Mouse (Mus musculus): Measurements from ENCODE around the gene Rad51ap2.

DNA sequence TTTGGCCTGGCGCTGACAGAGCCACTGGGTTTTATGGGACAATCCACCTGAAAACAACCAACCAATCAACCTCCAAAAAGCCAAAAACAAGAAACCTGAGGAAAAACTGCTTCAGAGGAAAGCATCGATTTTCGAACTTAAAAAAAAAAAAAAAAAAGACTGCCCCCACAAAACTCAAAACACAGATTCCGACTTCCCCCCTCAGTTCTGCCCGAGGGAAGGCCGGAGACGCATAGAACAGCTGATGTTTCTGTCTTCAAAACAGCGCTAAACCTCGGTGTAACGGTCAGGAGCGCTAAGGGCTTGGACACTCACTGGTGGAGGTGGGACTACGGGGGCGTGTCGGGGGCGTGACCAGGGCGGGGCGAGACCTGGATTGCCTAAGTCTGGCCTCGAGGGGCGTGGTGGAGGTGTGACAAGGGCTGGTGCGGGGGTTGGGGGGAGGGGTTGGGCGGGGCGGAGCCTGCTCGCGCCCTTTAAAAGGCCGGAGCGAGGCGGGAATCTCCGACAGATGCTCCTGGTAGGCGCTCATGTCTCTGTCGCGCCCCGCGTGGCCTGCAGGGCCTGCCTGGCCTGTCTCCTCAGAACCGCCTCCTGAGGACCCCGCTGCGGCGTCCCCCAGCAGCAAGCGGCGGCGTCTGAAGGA is at the start of gene Rad51ap2:
- TF ChIP-seq CTCF (IDR thresholded peaks at IDR 0.05; ENCODE audit: control insufficient read depth, insufficient read depth, insufficient replicate concordance, low read depth, low read length) (no peak), POLR2A (IDR thresholded peaks at IDR 0.05; ENCODE audit: control insufficient read depth, low read depth, low read length) (peak; percentile 78)
